Mouse (Mus musculus) urinary bladder, adult 18-20 months (tissue): ENCODE results near the gene Efcab11.
"Not testable (repeated sequence)": the region's sequence is repeated elsewhere in the genome, so short reads cannot be mapped to it uniquely, and the experiment has no call there.

Source experiments
- DNase-seq, 2 experiments: peaks; one replicate each; pipeline ENCODE4 v3.0.0; 2022; ENCODE audit warnings: low spot score in 2 of 2, mixed read lengths in 2 of 2

The Efcab11 gene

GRCm38 (mm10) chr12:99874609-99875008, 9.6 kb downstream of the Efcab11 start:
- DNase-seq, result no peak

- no peak for DNase-seq
These were observed 10.8 kb downstream of the Efcab11 start for GRCm38 (mm10) chr12:99873443-99873842.

GRCm38 (mm10) chr12:99868821-99869220, 15.4 kb downstream of the Efcab11 start:
- no peak for DNase-seq

GRCm38 (mm10) chr12:99864613-99865012, 19.6 kb downstream of the Efcab11 start:
- DNase-seq, result no peak

- no peak for DNase-seq
These were observed 23.3 kb downstream of the Efcab11 start for GRCm38 (mm10) chr12:99860981-99861380.

GRCm38 (mm10) chr12:99859391-99860100, 24.7 kb downstream of the Efcab11 start:
- no peak for DNase-seq

- DNase-seq, result no peak
These were observed 25.6 kb downstream of the Efcab11 start for GRCm38 (mm10) chr12:99858664-99859063.

- DNase-seq, result no peak
These were observed 28.2 kb downstream of the Efcab11 start for GRCm38 (mm10) chr12:99856011-99856410.

- DNase-seq, result no peak
These were observed 30.6 kb downstream of the Efcab11 start for GRCm38 (mm10) chr12:99853323-99854258.

GRCm38 (mm10) chr12:99849996-99850395, 34.2 kb downstream of the Efcab11 start:
- DNase-seq, result no peak

GRCm38 (mm10) chr12:99844951-99845350, 39.3 kb downstream of the Efcab11 start:
- no peak for DNase-seq

GRCm38 (mm10) chr12:99838703-99839102, 45.5 kb downstream of the Efcab11 start:
- no peak for DNase-seq

- no peak for DNase-seq
These were observed 46.1 kb downstream of the Efcab11 start for GRCm38 (mm10) chr12:99838109-99838508.

GRCm38 (mm10) chr12:99837528-99837927, 46.7 kb downstream of the Efcab11 start:
- DNase-seq, result no peak

- DNase-seq, result no peak
These were observed 47.7 kb downstream of the Efcab11 start for GRCm38 (mm10) chr12:99836404-99837131.

GRCm38 (mm10) chr12:99833476-99833875, 50.8 kb downstream of the Efcab11 start:
- no peak for DNase-seq

GRCm38 (mm10) chr12:99822591-99822990, 61.6 kb downstream of the Efcab11 start:
- DNase-seq, result no peak

- DNase-seq, result no peak
These were observed 62.8 kb downstream of the Efcab11 start for GRCm38 (mm10) chr12:99821309-99821934.

GRCm38 (mm10) chr12:99819186-99819974, 64.9 kb downstream of the Efcab11 start:
- DNase-seq, result no peak

GRCm38 (mm10) chr12:99818006-99818405, 66.2 kb downstream of the Efcab11 start:
- DNase-seq, result not testable (repeated sequence)

GRCm38 (mm10) chr12:99815244-99815643, 69.0 kb downstream of the Efcab11 start:
- no peak for DNase-seq
